Mouse (Mus musculus) layer of hippocampus, adult 2 months (tissue): Measurements from ENCODE around the gene Cep126. TPM values are rescaled to one million over a fixed set of nuclear protein-coding genes. Genes with fewer than 3 reads are reported as not detected.

Experiments
- DNase-seq, 2 experiments: peaks; one replicate each; pipeline ENCODE4 v3.0.0; 2022; ENCODE audit warnings: low spot score in 2 of 2
- H3K27ac ChIP-seq: fragments of 200-600 bp; 2 replicates; pipeline ENCODE4 v1.8.1; 2022
- H3K4me3 ChIP-seq: fragments of 200-600 bp; 2 replicates; pipeline ENCODE4 v1.8.1; 2022; ENCODE audit warnings: mild to moderate bottlenecking
- CTCF ChIP-seq: fragments of 200-600 bp; conservative IDR thresholded peaks from 2 replicates; pipeline ENCODE4 v1.8.1; 2022; ENCODE audit warnings: antibody characterized with exemption, mild to moderate bottlenecking, moderate library complexity
- long read RNA-seq, 2 experiments: library from polyadenylated mRNA; stranded (forward); transcript quantifications; one replicate each; pipeline ENCODE4 v2.0.0; 2021; ENCODE audit warnings: borderline mapping rate in 2 of 2
- total RNA-seq, 2 experiments: library from RNA; stranded (reverse); gene quantifications; 2 replicates each; pipeline ENCODE4 v1.2.3; 2021

The Cep126 gene
- 10 to 100 TPM; 15.0 to 17.0 TPM for total RNA-seq
- long read RNA-seq, experiment 1, transcript Cep126-201 (11 exons, 3,819 nt) = major isoform, 8 of 12 reads
- long read RNA-seq, experiment 1, partial matches to known transcripts = 2 of 12 reads
- long read RNA-seq, experiment 1, other reads (novel, unspliced or antisense) = 2 of 12 reads
- long read RNA-seq, experiment 2, transcript Cep126-201 (11 exons, 3,819 nt) = major isoform, 6 of 13 reads
- long read RNA-seq, experiment 2, partial matches to known transcripts = 2 of 13 reads
- long read RNA-seq, experiment 2, other reads (novel, unspliced or antisense) = 5 of 13 reads

- TF ChIP-seq CTCF = no peak
- DNase-seq = peak; percentile 63 to 76
- peak within 1 kb of the TSS; percentile 67 for H3K4me3 ChIP-seq
- peak within 1 kb of the TSS; percentile 77; the same call in 1 of the 2 replicates for H3K27ac ChIP-seq
Measured at GRCm38 (mm10) chr9:8134117-8134574, at the start of gene Cep126. Gene Cep126, minus strand, starts transcription at chr9:8134294.

GRCm38 (mm10) chr9:8179554-8179953 is 45.5 kb upstream of the Cep126 start:
- DNase-seq = no peak
- no peak for TF ChIP-seq CTCF
- no peak overlapping the region for H3K4me3 ChIP-seq
- H3K27ac ChIP-seq = no peak overlapping the region

GRCm38 (mm10) chr9:8177099-8177498 is 43.0 kb upstream of the Cep126 start:
- Histone ChIP-seq H3K27ac (no peak overlapping the region), H3K4me3 (no peak overlapping the region)
- no peak for TF ChIP-seq CTCF
- no peak for DNase-seq

DNA sequence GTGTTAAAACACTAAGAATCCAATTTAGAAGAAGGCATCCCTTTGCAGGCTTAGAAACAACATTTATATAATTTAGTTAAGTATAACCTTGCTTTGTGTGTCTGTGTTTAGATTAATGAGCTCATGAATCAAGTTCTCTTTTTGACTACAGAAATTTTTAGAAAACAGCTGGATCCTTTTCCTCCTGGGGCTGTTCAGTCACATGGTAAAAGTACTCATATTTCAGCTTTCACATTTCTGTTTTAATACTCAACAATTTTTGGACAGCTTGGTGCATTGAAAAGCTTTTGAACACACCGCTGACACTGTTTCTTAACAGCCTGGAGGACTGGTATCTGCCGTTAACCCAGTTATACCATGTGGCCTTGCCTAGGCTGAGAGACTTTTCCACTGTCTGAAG is 22.9 kb upstream of the Cep126 start:
- no peak for TF ChIP-seq CTCF
- no peak for DNase-seq
- no peak overlapping the region for H3K4me3 ChIP-seq
- H3K27ac ChIP-seq = no peak overlapping the region

- Histone ChIP-seq H3K4me3 (no peak overlapping the region), H3K27ac (no peak overlapping the region)
- no peak for TF ChIP-seq CTCF
- DNase-seq = no peak
Measured at GRCm38 (mm10) chr9:8139501-8139900, 5.4 kb upstream of the Cep126 start.

- no peak for DNase-seq
- no peak for TF ChIP-seq CTCF
- H3K27ac ChIP-seq = peak overlapping the region; percentile 77; the same call in 1 of the 2 replicates
- H3K4me3 ChIP-seq = peak overlapping the region; percentile 67
Measured at GRCm38 (mm10) chr9:8133586-8134115, 443 bp downstream of the Cep126 start.

- Histone ChIP-seq H3K4me3 (no peak overlapping the region), H3K27ac (no peak overlapping the region)
- DNase-seq = peak in 1 of 2 experiments; percentile 10
- TF ChIP-seq CTCF = no peak
Measured at GRCm38 (mm10) chr9:8123495-8123894, 10.6 kb downstream of the Cep126 start.

DNA sequence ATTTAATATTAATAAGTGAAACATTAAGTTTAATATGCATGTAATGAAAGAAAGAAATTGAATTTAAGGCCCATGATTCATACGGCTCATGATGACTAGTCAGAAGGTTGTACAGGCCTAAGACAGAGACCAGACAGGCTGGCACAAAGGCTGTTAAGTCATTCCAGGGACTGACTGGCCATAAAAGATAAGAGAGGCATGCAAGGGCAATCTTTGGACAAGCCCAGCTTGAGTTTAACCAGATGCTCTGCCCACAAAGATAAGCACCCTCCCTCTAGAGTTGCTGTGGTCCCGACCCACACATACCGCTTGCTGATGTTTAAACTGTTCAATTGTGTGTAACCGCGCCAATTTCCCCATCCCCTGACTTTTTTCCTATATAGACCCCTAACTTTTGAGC is 19.6 kb downstream of the Cep126 start:
- no peak overlapping the region for H3K27ac ChIP-seq
- no peak for TF ChIP-seq CTCF
- no peak overlapping the region for H3K4me3 ChIP-seq
- no peak for DNase-seq

- DNase-seq = no peak
- no peak for TF ChIP-seq CTCF
Measured at GRCm38 (mm10) chr9:8103050-8103449, 31.0 kb downstream of the Cep126 start.

DNA sequence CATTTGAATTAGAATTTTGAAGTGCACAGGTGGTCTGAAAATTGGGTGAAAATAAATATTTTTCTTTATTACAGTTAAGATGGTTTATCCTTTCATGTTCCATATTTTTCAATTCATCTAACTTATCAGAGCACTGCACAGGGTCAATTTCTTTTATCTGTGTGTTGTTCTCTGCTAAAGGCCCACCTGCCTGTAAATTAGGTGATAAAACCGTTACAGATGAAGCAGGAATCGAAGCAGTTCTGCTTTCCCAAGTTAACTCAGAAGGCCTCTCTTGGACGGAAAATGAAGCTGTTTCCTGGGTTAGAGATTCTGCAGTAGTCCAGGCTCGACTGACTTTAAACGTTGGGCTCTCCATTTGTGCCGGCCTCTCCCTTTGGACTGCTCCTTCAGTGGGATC is 33.1 kb downstream of the Cep126 start:
- Histone ChIP-seq H3K27ac (no peak overlapping the region), H3K4me3 (no peak overlapping the region)
- no peak for TF ChIP-seq CTCF
- no peak for DNase-seq

More at GRCm38 (mm10) chr9:8103050-8103449, 31.0 kb downstream of the Cep126 start:
- Histone ChIP-seq H3K4me3 (no peak overlapping the region), H3K27ac (no peak overlapping the region)

DNA sequence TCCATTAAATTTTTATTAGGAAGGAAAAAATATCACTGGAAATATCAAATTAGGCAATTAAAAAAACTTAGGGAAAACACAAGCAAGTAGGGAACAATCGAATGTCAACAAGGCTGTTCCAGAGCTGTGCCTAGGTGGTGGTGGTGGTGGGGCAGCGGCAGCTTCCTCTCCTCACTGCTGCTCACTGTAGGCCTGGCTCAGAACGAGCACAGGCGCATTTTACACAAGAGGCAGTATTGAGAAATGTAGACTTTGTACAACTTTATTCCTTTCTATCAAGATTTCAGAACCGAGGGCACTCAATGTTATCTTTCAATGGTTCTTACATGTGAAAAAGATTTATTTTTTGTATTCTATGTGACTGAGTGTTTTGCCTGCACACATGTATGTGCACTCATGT is 55.2 kb downstream of the Cep126 start:
- no peak for TF ChIP-seq CTCF
- no peak for DNase-seq
- Histone ChIP-seq H3K4me3 (no peak overlapping the region), H3K27ac (no peak overlapping the region)

DNA sequence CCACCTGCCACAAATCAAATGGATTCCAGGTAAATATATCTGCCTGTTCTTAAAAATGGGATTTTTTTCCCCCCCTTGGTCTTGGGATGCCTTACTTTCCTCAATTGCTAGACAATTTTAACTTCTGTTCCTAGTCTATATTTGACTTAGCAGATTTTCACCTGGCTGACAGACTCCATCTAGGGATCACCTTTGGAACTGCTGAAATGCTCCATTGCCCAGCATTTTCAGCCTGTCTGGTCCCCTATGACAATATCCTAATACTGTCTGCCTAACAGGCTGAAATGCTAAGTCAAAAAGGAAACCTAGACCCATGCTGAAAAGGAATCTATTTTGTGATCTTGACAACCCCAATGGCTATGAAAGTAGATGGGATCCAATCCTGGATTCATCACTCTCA is 59.7 kb downstream of the Cep126 start:
- Histone ChIP-seq H3K27ac (no peak overlapping the region), H3K4me3 (no peak overlapping the region)
- no peak for DNase-seq
- peak; percentile 74 for TF ChIP-seq CTCF

GRCm38 (mm10) chr9:8073203-8073755 is 60.8 kb downstream of the Cep126 start:
- Histone ChIP-seq H3K27ac (no peak overlapping the region), H3K4me3 (no peak overlapping the region)
- no peak for TF ChIP-seq CTCF
- no peak for DNase-seq

DNA sequence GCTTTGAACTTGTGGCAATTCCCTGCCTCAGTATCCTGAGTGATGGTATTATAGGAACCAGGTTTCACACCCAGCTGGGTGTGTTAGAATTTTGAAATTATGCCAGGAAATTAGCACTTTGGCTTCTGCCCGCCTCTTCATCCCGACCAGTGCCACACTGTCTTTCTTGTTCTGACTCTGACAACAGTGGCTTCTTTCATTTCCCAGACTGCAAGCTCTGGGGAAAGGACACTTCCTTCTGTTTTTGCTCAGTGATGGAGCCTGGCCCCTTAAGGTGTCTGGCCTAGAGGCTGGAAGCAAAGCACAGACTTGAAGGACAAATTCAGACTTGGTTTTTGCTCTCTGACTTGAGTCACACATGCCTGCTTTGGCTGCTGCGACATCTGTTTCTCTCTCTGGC is 74.5 kb downstream of the Cep126 start:
- H3K27ac ChIP-seq = no peak overlapping the region
- no peak for TF ChIP-seq CTCF

More for the DNA sequence above, 74.5 kb downstream of the Cep126 start:
- no peak overlapping the region for H3K4me3 ChIP-seq
- DNase-seq = no peak
